Mouse (Mus musculus): ENCODE results near the gene Zfp748. TPM values are rescaled to one million over a fixed set of nuclear protein-coding genes. Genes with fewer than 3 reads are reported as not detected.

Zfp748 gene
- 10.3 TPM for polyA plus RNA-seq (2015; fragmentation: Illumina TruSeq; extraction: RNeasy Lipid Tissue Mini Kit (QIAGEN cat#74804); ENCODE audit: low read depth, low replicate concordance)

DNA sequence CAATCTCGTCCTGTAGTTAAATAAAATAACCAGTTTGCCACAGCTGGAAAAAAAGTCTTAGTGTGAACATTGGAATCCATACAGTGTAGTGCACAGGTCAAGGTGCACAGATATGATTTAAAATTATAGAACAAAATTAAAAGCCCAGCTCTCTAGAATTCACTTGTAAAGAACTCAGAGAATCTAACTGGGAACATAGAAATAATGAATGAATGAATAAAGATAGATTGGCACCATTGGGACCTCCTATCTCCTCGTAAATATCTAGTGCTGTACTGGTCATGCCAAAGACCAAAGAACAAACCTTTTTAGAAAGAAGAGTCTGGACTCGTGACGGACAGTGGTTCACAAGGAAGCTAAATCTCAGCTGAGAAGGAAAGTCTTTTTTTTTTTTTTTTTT is at the start of gene Zfp748:
Gene Zfp748, minus strand, starts transcription at position 101 of the 400 bp plus-strand sequence.

DNA sequence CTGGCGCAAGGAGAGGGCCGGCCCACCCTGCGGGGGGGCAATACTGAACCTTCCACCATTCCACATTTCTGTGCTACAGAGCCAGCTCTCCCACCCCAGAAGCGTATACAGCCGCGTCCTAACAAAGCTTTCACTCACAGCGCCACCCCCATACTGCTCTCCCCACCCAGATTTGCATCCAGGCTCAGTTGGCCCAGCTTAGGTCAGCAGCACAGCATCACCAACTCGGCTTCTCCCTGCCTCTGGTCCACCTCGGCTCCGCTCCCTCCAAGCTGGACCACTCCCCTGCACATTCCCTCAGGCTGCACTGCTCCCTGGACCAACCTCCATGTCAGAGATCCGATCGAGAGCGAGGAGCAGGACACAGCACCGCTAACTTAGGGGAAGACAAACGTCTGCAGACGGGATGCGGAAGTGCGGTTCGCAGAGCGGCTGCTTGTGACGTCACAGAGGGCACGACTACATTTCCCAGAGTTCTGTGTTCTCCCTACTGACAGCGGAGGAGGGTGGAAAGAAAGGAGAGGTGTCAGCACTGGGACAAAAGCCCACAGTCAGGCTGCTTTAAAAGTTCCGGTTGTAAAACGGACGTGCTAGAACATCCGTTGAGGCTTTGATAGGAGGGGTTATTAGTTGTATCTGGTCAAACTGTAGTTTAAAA is 27.7 kb downstream of the Zfp748 start, which contains the start of the genes Gm26965 and Zfp87:
Gene Gm26965, minus strand, starts transcription at position 399 of the 658 bp plus-strand sequence.
Gene Zfp87, minus strand, starts transcription at position 425 of the 658 bp plus-strand sequence.

DNA sequence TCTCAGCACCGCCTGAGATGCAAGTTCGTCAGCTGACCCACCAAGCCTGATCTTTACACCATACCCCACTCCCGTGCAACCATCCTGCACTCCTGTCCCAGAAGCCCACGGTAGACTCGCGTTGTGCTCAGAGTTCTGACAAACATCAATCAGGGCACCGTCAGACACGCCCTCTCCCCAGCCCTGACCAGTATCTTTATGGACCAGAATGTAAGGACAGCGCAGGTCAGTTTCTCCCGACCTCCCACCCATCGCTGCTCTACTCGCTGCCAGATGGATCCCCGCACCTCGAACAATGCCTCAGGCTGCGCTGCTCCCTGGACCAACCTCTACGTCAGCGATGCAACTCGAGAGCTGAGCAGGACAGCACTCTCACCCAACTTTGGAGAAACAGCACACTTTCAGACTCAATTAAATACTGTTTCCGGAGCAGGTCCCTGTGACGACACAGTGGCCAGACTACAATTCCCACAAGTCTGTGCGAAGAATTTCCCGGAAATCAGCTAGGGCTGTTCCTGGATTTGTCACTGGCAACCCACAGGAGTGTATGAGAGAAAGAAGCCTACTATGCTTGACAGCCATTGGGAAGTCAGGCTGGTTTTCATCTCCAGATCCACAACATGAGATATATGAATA is 53.4 kb downstream of the Zfp748 start, which contains the start of gene Zfp58:
Gene Zfp58, minus strand, starts transcription at position 472 of the 636 bp plus-strand sequence.

Other genes starting within 250 kb of the Zfp748 start
- 0.83 TPM for gene Zfp457, start 247.3 kb downstream of the Zfp748 start, polyA plus RNA-seq (2015; fragmentation: Illumina TruSeq; extraction: RNeasy Lipid Tissue Mini Kit (QIAGEN cat#74804); ENCODE audit: low read depth, low replicate concordance)
- gene Zfp595, start 221.3 kb downstream of the Zfp748 start, polyA plus RNA-seq (2015; fragmentation: Illumina TruSeq; extraction: RNeasy Lipid Tissue Mini Kit (QIAGEN cat#74804); ENCODE audit: low read depth, low replicate concordance): 2.9 TPM
- not detected for gene Gm28044, start 193.3 kb downstream of the Zfp748 start, polyA plus RNA-seq (2015; fragmentation: Illumina TruSeq; extraction: RNeasy Lipid Tissue Mini Kit (QIAGEN cat#74804); ENCODE audit: low read depth, low replicate concordance)
- gene Zfp953, start 193.2 kb downstream of the Zfp748 start, polyA plus RNA-seq (2015; fragmentation: Illumina TruSeq; extraction: RNeasy Lipid Tissue Mini Kit (QIAGEN cat#74804); ENCODE audit: low read depth, low replicate concordance): 1.3 TPM
- not detected for gene Gm28041, start 178.1 kb downstream of the Zfp748 start, polyA plus RNA-seq (2015; fragmentation: Illumina TruSeq; extraction: RNeasy Lipid Tissue Mini Kit (QIAGEN cat#74804); ENCODE audit: low read depth, low replicate concordance)
- 1.5 TPM for gene Zfp456, start 178.0 kb downstream of the Zfp748 start, polyA plus RNA-seq (2015; fragmentation: Illumina TruSeq; extraction: RNeasy Lipid Tissue Mini Kit (QIAGEN cat#74804); ENCODE audit: low read depth, low replicate concordance)
- gene Zfp429, start 154.0 kb downstream of the Zfp748 start, polyA plus RNA-seq (2015; fragmentation: Illumina TruSeq; extraction: RNeasy Lipid Tissue Mini Kit (QIAGEN cat#74804); ENCODE audit: low read depth, low replicate concordance): 3.9 TPM
- 3.2 TPM for gene Zfp459, start 132.4 kb downstream of the Zfp748 start, polyA plus RNA-seq (2015; fragmentation: Illumina TruSeq; extraction: RNeasy Lipid Tissue Mini Kit (QIAGEN cat#74804); ENCODE audit: low read depth, low replicate concordance)
- gene Zfp874a, start 102.2 kb downstream of the Zfp748 start, polyA plus RNA-seq (2015; fragmentation: Illumina TruSeq; extraction: RNeasy Lipid Tissue Mini Kit (QIAGEN cat#74804); ENCODE audit: low read depth, low replicate concordance): 18.4 TPM
- gene Zfp874b, start 69.6 kb downstream of the Zfp748 start, polyA plus RNA-seq (2015; fragmentation: Illumina TruSeq; extraction: RNeasy Lipid Tissue Mini Kit (QIAGEN cat#74804); ENCODE audit: low read depth, low replicate concordance): 14.4 TPM
- 8.9 TPM for gene Zfp58, start 53.3 kb downstream of the Zfp748 start, polyA plus RNA-seq (2015; fragmentation: Illumina TruSeq; extraction: RNeasy Lipid Tissue Mini Kit (QIAGEN cat#74804); ENCODE audit: low read depth, low replicate concordance)
- not detected for gene Gm26965, start 27.7 kb downstream of the Zfp748 start, polyA plus RNA-seq (2015; fragmentation: Illumina TruSeq; extraction: RNeasy Lipid Tissue Mini Kit (QIAGEN cat#74804); ENCODE audit: low read depth, low replicate concordance)
- gene Zfp87, start 27.7 kb downstream of the Zfp748 start, polyA plus RNA-seq (2015; fragmentation: Illumina TruSeq; extraction: RNeasy Lipid Tissue Mini Kit (QIAGEN cat#74804); ENCODE audit: low read depth, low replicate concordance): 25.8 TPM
- gene Zfp729b, start 55.9 kb upstream of the Zfp748 start, polyA plus RNA-seq (2015; fragmentation: Illumina TruSeq; extraction: RNeasy Lipid Tissue Mini Kit (QIAGEN cat#74804); ENCODE audit: low read depth, low replicate concordance): 9.4 TPM
- gene Gm49345, start 83.9 kb upstream of the Zfp748 start, polyA plus RNA-seq (2015; fragmentation: Illumina TruSeq; extraction: RNeasy Lipid Tissue Mini Kit (QIAGEN cat#74804); ENCODE audit: low read depth, low replicate concordance): not detected
- 7.8 TPM for gene Zfp729a, start 84.0 kb upstream of the Zfp748 start, polyA plus RNA-seq (2015; fragmentation: Illumina TruSeq; extraction: RNeasy Lipid Tissue Mini Kit (QIAGEN cat#74804); ENCODE audit: low read depth, low replicate concordance)
- 19.5 TPM for gene Zfp738, start 133.2 kb upstream of the Zfp748 start, polyA plus RNA-seq (2015; fragmentation: Illumina TruSeq; extraction: RNeasy Lipid Tissue Mini Kit (QIAGEN cat#74804); ENCODE audit: low read depth, low replicate concordance)
- 10.6 TPM for gene Zfp65, start 175.3 kb upstream of the Zfp748 start, polyA plus RNA-seq (2015; fragmentation: Illumina TruSeq; extraction: RNeasy Lipid Tissue Mini Kit (QIAGEN cat#74804); ENCODE audit: low read depth, low replicate concordance)
- 6.8 TPM for gene Zfp85, start 201.4 kb upstream of the Zfp748 start, polyA plus RNA-seq (2015; fragmentation: Illumina TruSeq; extraction: RNeasy Lipid Tissue Mini Kit (QIAGEN cat#74804); ENCODE audit: low read depth, low replicate concordance)
- 5.5 TPM for gene Zfp493, start 225.9 kb upstream of the Zfp748 start, polyA plus RNA-seq (2015; fragmentation: Illumina TruSeq; extraction: RNeasy Lipid Tissue Mini Kit (QIAGEN cat#74804); ENCODE audit: low read depth, low replicate concordance)

Data from brain, adult 10 weeks (tissue).